8 mouse cellular contexts compared by ENCODE assay signal in genomic region chr12:79297884-79298636, GRCm38 (mm10). TPM values are rescaled to one million over a fixed set of nuclear protein-coding genes. Genes with fewer than 3 reads are reported as not detected.
DNase-seq lines count a peak whose midpoint lies in the region; ATAC-seq lines count a peak whose summit lies in the region.

No protein-coding gene starts in this region.

- no peak for ATAC-seq in heart, embryonic 16.5 days (replicated peaks; ENCODE audit: extremely low read depth, insufficient read depth, low FRiP score)
- ATAC-seq in midbrain, embryonic 16.5 days, result no peak

- H3K36me3 ChIP-seq in heart, embryonic 16.5 days (ENCODE audit: control insufficient read depth, insufficient read depth), result peaks cover 4% of the 10 kb centered on the region; the same call in 1 of the 2 replicates
- H3K36me3 ChIP-seq in midbrain, embryonic 16.5 days (ENCODE audit: control insufficient read depth, insufficient read depth, low read length), result no peaks in the 10 kb centered on the region

- WGBS in heart, embryonic 16.5 days, result 13% methylated on average over 15 of the region's 15 CpGs
- 16% methylated on average over 15 of the region's 15 CpGs for WGBS in midbrain, embryonic 16.5 days

- H3K27me3 ChIP-seq in heart, embryonic 16.5 days (ENCODE audit: control insufficient read depth, insufficient read depth, low read length), result no peaks in the 10 kb centered on the region
- no peaks in the 10 kb centered on the region for H3K27me3 ChIP-seq in midbrain, embryonic 16.5 days (ENCODE audit: control insufficient read depth, insufficient read depth, low read depth, low read length)

- H3K4me3 ChIP-seq in heart, embryonic 16.5 days (ENCODE audit: low read length), result peak overlapping the region; percentile 86
- peak overlapping the region; percentile 52 for H3K4me3 ChIP-seq in midbrain, embryonic 16.5 days (ENCODE audit: low read depth, low read length)

- no peaks in the 10 kb centered on the region for H3K9me3 ChIP-seq in heart, embryonic 16.5 days (replicated peaks; ENCODE audit: control insufficient read depth, low read length)
- H3K9me3 ChIP-seq in midbrain, embryonic 16.5 days (replicated peaks; ENCODE audit: control insufficient read depth, low read length, poor library complexity, severe bottlenecking), result no peaks in the 10 kb centered on the region

- H3K9ac ChIP-seq in heart, embryonic 16.5 days (ENCODE audit: low read length), result peak overlapping the region; percentile 79
- H3K9ac ChIP-seq in midbrain, embryonic 16.5 days (ENCODE audit: low read depth, low read length), result no peak overlapping the region

- intact Hi-C loops in heart, postnatal 10 days (cut with DNase I), result no loop called here

- peak overlapping the region; percentile 83 for H3K4me2 ChIP-seq in heart, embryonic 16.5 days (ENCODE audit: low read depth, low read length)
- H3K4me2 ChIP-seq in midbrain, embryonic 16.5 days (ENCODE audit: low read length), result peak overlapping the region; percentile 87

- DNase-seq in heart, postnatal 10 days, result no peak
- peak; percentile 25 for DNase-seq in c-Kit-negative CD71-positive TER-119-positive erythroid progenitor cells, embryonic 14.5 days (ENCODE audit: low read depth, low spot score)
- DNase-seq in hindlimb bud, embryonic 11.5 days (ENCODE audit: extremely low spot score, low read depth, low spot score), result peak; percentile 12
- DNase-seq in urinary bladder, adult 18-20 months (ENCODE audit: low spot score in 2 of 2), result no peak
- no peak for DNase-seq in cerebellum, postnatal 36 days
- no peak for DNase-seq in kidney, adult 9 months

- H3K4me1 ChIP-seq in heart, embryonic 16.5 days (ENCODE audit: control insufficient read depth, insufficient read depth, low read length), result peaks cover 12% of the 10 kb centered on the region
- H3K4me1 ChIP-seq in midbrain, embryonic 16.5 days (ENCODE audit: control insufficient read depth, insufficient read depth, low read length), result peaks cover 12% of the 10 kb centered on the region

- H3K27ac ChIP-seq in heart, embryonic 16.5 days (ENCODE audit: low read length), result no peak overlapping the region
- H3K27ac ChIP-seq in midbrain, embryonic 16.5 days (ENCODE audit: low read length), result no peak overlapping the region

RNA-seq across cellular contexts. Expression of gene Rad51b, which starts 1.0 kb away (rescaled TPM):
- polyA plus RNA-seq in heart, embryonic 16.5 days (2015; fragmentation: Nextera tagmentation; extraction: Ambion mirVana), result 5.0 and 5.3 TPM in 2 replicates
- total RNA-seq in heart, postnatal 10 days (2021), result 1 to 10 TPM; 2.0 TPM
- polyA plus RNA-seq in midbrain, embryonic 16.5 days (2015; fragmentation: Nextera tagmentation; extraction: Ambion mirVana), result 1.4 and 1.5 TPM in 2 replicates

RNA-seq across cellular contexts. Expression of gene Zfyve26, which starts 2.0 kb away (rescaled TPM):
- polyA plus RNA-seq in heart, embryonic 16.5 days (2015; fragmentation: Nextera tagmentation; extraction: Ambion mirVana), result 8.7 and 9.2 TPM in 2 replicates
- total RNA-seq in heart, postnatal 10 days (2021), result 10 to 100 TPM; 14.9 to 15.8 TPM
- polyA plus RNA-seq in midbrain, embryonic 16.5 days (2015; fragmentation: Nextera tagmentation; extraction: Ambion mirVana), result 7.0 and 7.9 TPM in 2 replicates

Comparison
In these comparisons a context has a peak if more than half of its experiments do, and no peak if none do; other contexts are left out.
1. DNase-seq: peak in c-Kit-negative CD71-positive TER-119-positive erythroid progenitor cells, embryonic 14.5 days (single experiment) and hindlimb bud, embryonic 11.5 days (single experiment); none in heart, postnatal 10 days (0 of 2), urinary bladder, adult 18-20 months (0 of 2), cerebellum, postnatal 36 days (0 of 2) and kidney, adult 9 months (single experiment).